Mouse (Mus musculus): ENCODE results near the gene Tcaim. TPM values are rescaled to one million over a fixed set of nuclear protein-coding genes. Genes with fewer than 3 reads are reported as not detected.

Gene Tcaim
- 5.1 TPM for polyA plus RNA-seq (2014; fragmentation: Illumina TruSeq; extraction: RNeasy Lipid Tissue Mini Kit (QIAGEN cat#74804); ENCODE audit: insufficient read depth, low read depth, low replicate concordance)

GRCm38 (mm10) chr9:122805053-122805844 lies at the start of gene Tcaim:
Gene Tcaim, plus strand, starts transcription at chr9:122805539.

GRCm38 (mm10) chr9:122843760-122844159 lies 38.4 kb downstream of the Tcaim start, which contains the start of gene Gm35549:
Gene Gm35549, minus strand, starts transcription at chr9:122844035.

GRCm38 (mm10) chr9:122865697-122866166 lies 60.4 kb downstream of the Tcaim start, which contains the start of gene Zfp445:
Gene Zfp445, minus strand, starts transcription at chr9:122866006.

GRCm38 (mm10) chr9:122885385-122885784 lies 80.0 kb downstream of the Tcaim start, which contains the start of gene Zkscan7:
Gene Zkscan7, plus strand, starts transcription at chr9:122885685.

Other genes starting within 250 kb of the Tcaim start
- gene Topaz1, start 58.2 kb upstream of the Tcaim start, polyA plus RNA-seq (2014; fragmentation: Illumina TruSeq; extraction: RNeasy Lipid Tissue Mini Kit (QIAGEN cat#74804); ENCODE audit: insufficient read depth, low read depth, low replicate concordance): 0.07 TPM
- not detected for gene Gm35549, start 38.5 kb downstream of the Tcaim start, polyA plus RNA-seq (2014; fragmentation: Illumina TruSeq; extraction: RNeasy Lipid Tissue Mini Kit (QIAGEN cat#74804); ENCODE audit: insufficient read depth, low read depth, low replicate concordance)
- gene Zfp445, start 60.5 kb downstream of the Tcaim start, polyA plus RNA-seq (2014; fragmentation: Illumina TruSeq; extraction: RNeasy Lipid Tissue Mini Kit (QIAGEN cat#74804); ENCODE audit: insufficient read depth, low read depth, low replicate concordance): 13.7 TPM
- 5.1 TPM for gene Zkscan7, start 80.1 kb downstream of the Tcaim start, polyA plus RNA-seq (2014; fragmentation: Illumina TruSeq; extraction: RNeasy Lipid Tissue Mini Kit (QIAGEN cat#74804); ENCODE audit: insufficient read depth, low read depth, low replicate concordance)
- 4.6 TPM for gene Zfp105, start 117.5 kb downstream of the Tcaim start, polyA plus RNA-seq (2014; fragmentation: Illumina TruSeq; extraction: RNeasy Lipid Tissue Mini Kit (QIAGEN cat#74804); ENCODE audit: insufficient read depth, low read depth, low replicate concordance)
- gene 1110059G10Rik, start 145.5 kb downstream of the Tcaim start, polyA plus RNA-seq (2014; fragmentation: Illumina TruSeq; extraction: RNeasy Lipid Tissue Mini Kit (QIAGEN cat#74804); ENCODE audit: insufficient read depth, low read depth, low replicate concordance): 28.8 TPM
- 2.6 TPM for gene Kif15, start 145.5 kb downstream of the Tcaim start, polyA plus RNA-seq (2014; fragmentation: Illumina TruSeq; extraction: RNeasy Lipid Tissue Mini Kit (QIAGEN cat#74804); ENCODE audit: insufficient read depth, low read depth, low replicate concordance)
- gene Tmem42, start 215.8 kb downstream of the Tcaim start, polyA plus RNA-seq (2014; fragmentation: Illumina TruSeq; extraction: RNeasy Lipid Tissue Mini Kit (QIAGEN cat#74804); ENCODE audit: insufficient read depth, low read depth, low replicate concordance): 28.7 TPM
- 0.10 TPM for gene Tgm4, start 229.2 kb downstream of the Tcaim start, polyA plus RNA-seq (2014; fragmentation: Illumina TruSeq; extraction: RNeasy Lipid Tissue Mini Kit (QIAGEN cat#74804); ENCODE audit: insufficient read depth, low read depth, low replicate concordance)

Data from lung, adult 10 weeks (tissue).